Mouse (Mus musculus): ENCODE results near the gene Entr1.

Entr1 gene

DNA sequence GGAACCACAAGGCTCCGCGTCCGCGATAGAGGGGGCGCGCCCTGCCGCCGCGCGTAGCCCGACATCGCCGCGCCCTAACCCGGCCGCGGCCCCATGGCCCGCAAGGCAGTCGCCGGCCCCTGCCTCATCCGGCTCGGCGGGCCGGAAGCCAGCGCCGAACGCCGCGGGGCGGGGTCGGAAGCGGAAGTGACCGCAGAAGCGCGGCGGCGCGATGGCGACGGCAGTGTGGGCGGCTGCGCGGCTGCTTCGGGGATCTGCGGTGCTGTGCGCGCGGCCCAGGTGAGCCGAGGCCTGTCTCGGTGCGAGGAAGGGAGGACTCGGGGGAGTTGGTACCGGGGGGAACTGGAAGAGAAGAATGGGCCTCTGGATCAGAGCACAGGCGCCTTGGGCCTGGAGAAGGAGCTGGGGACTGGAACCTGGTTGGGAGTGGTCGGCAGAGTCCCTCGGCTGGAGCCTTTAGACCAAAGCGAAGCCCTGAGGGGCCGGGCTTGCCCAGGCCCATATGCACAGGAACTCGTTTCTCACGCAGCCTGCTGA lies at the start of gene Entr1, which contains the start of gene Pmpca:
Gene Entr1 (minus strand): TSS at position 163 of the 537 bp plus-strand sequence.
Gene Pmpca (plus strand): TSS at position 186 of the 537 bp plus-strand sequence.
- peak in 1 of 2 experiments; percentile 79 for DNase-seq (ENCODE audit: low spot score in 2 of 2)

GRCm38 (mm10) chr2:26438373-26438772 lies 49.3 kb upstream of the Entr1 start:
- no peak for DNase-seq (ENCODE audit: low spot score in 2 of 2)

DNA sequence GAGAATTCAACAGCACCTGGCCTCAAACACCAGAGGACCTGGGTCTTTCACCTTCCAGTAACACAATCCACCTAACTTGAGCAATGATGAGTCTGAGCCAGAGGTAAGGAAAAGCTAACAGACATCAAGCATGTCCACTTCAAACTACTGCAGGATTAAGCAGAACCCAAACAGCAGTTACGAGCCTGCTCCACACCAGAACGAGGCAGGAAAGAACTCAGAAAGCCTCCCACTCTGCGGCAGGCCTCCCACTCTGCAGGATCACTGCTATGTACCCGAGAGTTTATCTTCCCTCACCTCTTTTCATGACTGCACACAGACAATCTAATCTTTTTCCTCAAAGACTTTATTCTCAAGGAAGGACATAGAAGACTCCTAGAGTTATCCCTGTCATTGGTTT lies 48.1 kb upstream of the Entr1 start:
- DNase-seq (ENCODE audit: low spot score in 2 of 2), result peak in 1 of 2 experiments; percentile 37

GRCm38 (mm10) chr2:26434791-26435572 lies 45.9 kb upstream of the Entr1 start:
- DNase-seq (ENCODE audit: low spot score in 2 of 2), result no peak

DNA sequence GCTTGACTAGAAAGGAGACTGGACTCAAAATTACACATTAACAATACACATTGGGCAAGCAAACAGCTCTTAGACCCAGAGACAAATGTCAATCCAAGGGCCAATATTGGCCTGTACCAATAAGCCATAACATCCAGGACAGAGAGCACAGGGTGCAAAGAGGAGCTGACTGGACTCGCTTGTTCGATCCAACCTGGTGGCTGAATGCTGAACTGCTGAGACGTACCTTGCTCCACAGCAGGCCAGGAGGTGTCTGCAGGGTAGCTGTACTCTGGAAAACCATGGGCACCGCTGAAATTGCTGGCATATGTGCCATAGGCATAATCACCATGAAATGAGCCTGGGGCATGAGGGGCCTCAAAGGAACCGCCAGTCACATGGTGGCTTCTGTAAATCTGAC lies 40.7 kb upstream of the Entr1 start:
- no peak for DNase-seq (ENCODE audit: low spot score in 2 of 2)

DNA sequence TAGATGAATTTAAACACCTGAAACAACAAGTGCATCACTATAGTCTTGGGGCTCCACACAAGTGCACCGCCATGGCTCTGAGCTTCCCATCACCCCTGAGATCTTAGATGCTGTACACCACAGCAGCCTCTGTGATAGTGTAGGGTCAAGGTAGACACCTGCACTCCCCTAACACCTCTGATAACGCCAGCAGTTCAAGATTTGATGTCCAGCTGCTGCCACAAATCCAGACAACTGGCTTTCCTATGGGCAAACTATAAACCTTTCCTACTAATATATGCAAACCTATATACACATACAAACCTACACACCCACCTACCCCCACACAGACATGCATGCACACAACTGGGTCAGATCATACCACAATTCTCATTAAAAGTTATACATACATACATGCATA lies 35.4 kb upstream of the Entr1 start:
- DNase-seq (ENCODE audit: low spot score in 2 of 2), result no peak

DNA sequence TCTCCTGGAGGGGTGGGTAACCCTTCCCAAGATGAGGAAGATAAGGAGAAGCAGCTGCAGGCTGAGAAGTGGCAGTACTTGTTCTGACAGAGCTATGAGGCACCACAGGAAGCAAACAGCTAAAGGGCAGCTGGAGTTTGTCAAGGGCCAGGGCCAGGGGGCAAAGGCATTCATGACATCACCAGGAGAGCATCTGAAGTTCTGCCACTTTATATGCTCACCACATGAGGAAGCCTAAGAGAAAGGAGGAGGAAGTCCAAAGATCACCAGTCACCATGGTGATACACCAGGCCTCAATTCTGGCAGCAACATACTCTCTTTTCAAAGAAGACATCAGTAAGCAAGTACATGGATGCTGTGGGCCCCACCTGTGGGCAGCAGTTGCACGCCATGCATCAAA lies 34.0 kb upstream of the Entr1 start:
- no peak for DNase-seq (ENCODE audit: low spot score in 2 of 2)

GRCm38 (mm10) chr2:26421969-26422368 lies 32.9 kb upstream of the Entr1 start:
- no peak for DNase-seq (ENCODE audit: low spot score in 2 of 2)

GRCm38 (mm10) chr2:26418120-26418519 lies 29.0 kb upstream of the Entr1 start:
- no peak for DNase-seq (ENCODE audit: low spot score in 2 of 2)

- DNase-seq (ENCODE audit: low spot score in 2 of 2), result no peak
Measured at GRCm38 (mm10) chr2:26417066-26417465, 27.9 kb upstream of the Entr1 start.

GRCm38 (mm10) chr2:26410931-26411411 lies 21.9 kb upstream of the Entr1 start:
- DNase-seq (ENCODE audit: low spot score in 2 of 2), result no peak

DNA sequence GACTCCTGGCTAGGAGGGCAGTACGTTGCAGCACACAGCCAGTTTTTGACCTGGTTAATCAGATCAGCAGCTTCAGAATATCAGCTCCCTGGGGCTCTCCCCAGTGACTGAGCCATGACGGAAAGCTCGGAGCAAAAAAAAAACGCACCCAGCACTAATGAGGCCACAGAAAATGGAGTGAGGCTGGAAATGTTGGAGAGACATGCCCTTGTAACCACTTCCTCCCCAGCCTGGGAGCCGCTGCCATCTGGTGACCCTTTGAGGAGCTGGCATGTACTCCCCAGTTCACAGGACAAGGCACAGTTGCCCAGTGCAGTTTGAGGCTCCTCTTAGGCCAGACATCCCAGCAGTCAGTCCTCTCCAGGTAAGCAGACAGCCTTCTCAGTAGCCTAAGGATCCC lies 21.0 kb upstream of the Entr1 start:
- DNase-seq (ENCODE audit: low spot score in 2 of 2), result no peak

GRCm38 (mm10) chr2:26409362-26409761 lies 20.2 kb upstream of the Entr1 start:
- no peak for DNase-seq (ENCODE audit: low spot score in 2 of 2)

- DNase-seq (ENCODE audit: low spot score in 2 of 2), result peak; percentile 81 to 96
Measured at GRCm38 (mm10) chr2:26408515-26409356, 19.6 kb upstream of the Entr1 start, which contains the start of gene Inpp5e. Inpp5e (minus strand) TSS chr2:26409203.

- no peak for DNase-seq (ENCODE audit: low spot score in 2 of 2)
Measured at GRCm38 (mm10) chr2:26403306-26403705, 14.2 kb upstream of the Entr1 start.

GRCm38 (mm10) chr2:26402265-26402664 lies 13.1 kb upstream of the Entr1 start:
- DNase-seq (ENCODE audit: low spot score in 2 of 2), result no peak

DNA sequence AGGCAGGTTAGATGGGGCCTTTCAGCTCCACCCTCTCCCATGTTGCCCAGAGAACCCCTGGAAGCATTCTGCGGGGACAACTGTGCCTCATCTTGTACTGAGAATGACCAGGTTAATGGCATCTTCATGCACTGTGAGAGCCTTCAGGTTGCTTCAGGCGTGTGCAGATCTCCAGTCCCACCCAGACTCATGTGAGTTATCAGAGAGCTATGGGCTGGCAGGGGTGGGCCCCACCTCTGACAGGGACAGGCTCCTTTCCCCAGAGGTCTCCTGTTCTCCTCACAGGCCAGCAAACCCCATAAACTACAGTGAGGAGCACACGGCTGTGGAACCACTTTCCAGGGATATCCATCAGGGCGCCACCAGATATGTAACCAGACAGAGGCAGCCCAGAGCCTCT lies 11.9 kb upstream of the Entr1 start:
- DNase-seq (ENCODE audit: low spot score in 2 of 2), result no peak

- no peak for DNase-seq (ENCODE audit: low spot score in 2 of 2)
Measured at GRCm38 (mm10) chr2:26400296-26400695, 11.2 kb upstream of the Entr1 start.

- no peak for DNase-seq (ENCODE audit: low spot score in 2 of 2)
Measured at GRCm38 (mm10) chr2:26399647-26400046, 10.5 kb upstream of the Entr1 start.

DNA sequence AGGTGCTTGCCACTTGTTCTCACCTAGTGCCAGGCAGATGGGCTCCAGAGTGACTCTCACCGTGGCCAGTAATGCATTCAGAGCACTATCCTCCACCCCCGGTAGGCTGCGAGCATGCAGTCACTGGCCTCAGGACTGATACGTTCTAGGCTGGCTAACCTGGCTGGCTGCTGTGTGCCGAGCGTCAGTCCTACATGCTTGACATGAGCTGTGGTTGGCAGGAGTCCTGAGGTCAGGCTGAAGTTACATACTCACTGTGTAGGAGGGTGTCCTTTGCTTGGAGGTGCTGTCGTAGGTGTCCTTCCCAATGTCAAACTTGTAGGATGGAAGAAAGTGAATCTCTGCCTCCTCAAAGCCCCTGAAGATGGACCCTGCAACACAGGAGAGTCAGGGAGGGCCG lies 9.9 kb upstream of the Entr1 start:
- no peak for DNase-seq (ENCODE audit: low spot score in 2 of 2)

DNA sequence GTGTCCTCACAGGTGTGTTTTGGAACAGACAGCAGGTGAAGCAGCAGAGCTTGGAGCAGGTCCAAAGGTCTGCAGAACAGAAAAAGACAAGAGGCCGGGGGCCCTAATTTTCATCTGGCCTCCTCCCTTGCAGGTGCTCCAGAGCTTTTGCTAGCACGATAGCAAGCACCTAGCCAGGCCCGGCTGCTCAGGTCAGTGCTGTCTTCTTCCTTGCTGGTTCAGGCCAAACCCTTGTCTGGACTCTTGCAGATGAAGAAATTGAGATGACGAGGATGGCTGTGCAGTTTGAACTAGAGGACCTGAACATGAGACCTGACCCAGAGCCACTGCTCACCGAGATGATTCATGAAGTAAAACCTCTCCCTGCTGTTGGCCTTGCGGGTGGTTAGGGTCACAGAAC lies 2.5 kb upstream of the Entr1 start:
- no peak for DNase-seq (ENCODE audit: low spot score in 2 of 2)

DNA sequence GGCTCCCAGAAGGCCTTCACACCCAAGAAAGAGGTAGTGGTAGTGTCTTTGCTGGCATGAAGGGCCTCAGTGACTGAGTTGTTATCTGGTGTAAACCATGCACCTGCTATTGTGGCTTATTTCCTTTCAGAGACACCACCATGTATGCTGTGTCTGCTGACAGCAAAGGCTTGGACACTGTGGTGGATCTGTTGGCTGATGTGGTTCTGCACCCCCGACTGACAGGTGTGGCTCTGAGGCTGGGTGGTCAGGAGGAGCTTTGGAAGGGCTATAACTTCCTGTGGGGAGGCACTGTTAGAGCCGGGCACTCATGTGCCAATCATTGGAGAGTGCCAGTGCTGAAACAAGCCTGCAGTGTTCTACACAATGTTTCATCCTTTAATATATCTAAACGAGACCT lies 1.8 kb upstream of the Entr1 start:
- no peak for DNase-seq (ENCODE audit: low spot score in 2 of 2)

Data from left cerebral cortex, adult 9 months (tissue).